Mouse (Mus musculus) limb, embryonic 14.5 days (tissue): ENCODE measurements around the gene Lgmn. TPM values are rescaled to one million over a fixed set of nuclear protein-coding genes. Genes with fewer than 3 reads are reported as not detected.

ENCODE experiments used
- ATAC-seq: fragments of 200-750 bp; cut with Nextera tagmentation; 2 replicates; pipeline ENCODE4 v1.8.0; 2017; ENCODE audit warnings: low read depth, moderate number of reproducible peaks, moderate TSS enrichment; ENCODE audit not compliant: low FRiP score
- DNase-seq: peaks from one replicate; pipeline ENCODE4 v3.0.0-alpha.2; 2015; ENCODE audit warnings: low spot score
- H3K27ac ChIP-seq: fragments of 300-500 bp; sonication (generic); replicated peaks from 2 replicates; pipeline ENCODE4 v1.5.1; 2014; ENCODE audit warnings: low read depth, mild to moderate bottlenecking, low read length, moderate library complexity, mixed read lengths
- H3K27me3 ChIP-seq: fragments of 300-500 bp; sonication (generic); 2 replicates; pipeline ENCODE4 v1.6.1; 2014; ENCODE audit warnings: low read length, mixed read lengths; ENCODE audit not compliant: control insufficient read depth, insufficient read depth
- H3K36me3 ChIP-seq: fragments of 300-500 bp; sonication (generic); 2 replicates; pipeline ENCODE4 v1.6.1; 2014; ENCODE audit warnings: mild to moderate bottlenecking, low read length, moderate library complexity, mixed read lengths; ENCODE audit not compliant: control insufficient read depth, insufficient read depth
- H3K4me1 ChIP-seq: fragments of 300-500 bp; sonication (generic); 2 replicates; pipeline ENCODE4 v1.6.1; 2014; ENCODE audit warnings: antibody characterized with exemption, low read length, mixed read lengths; ENCODE audit not compliant: control insufficient read depth, insufficient read depth
- H3K4me2 ChIP-seq: fragments of 300-500 bp; sonication (generic); replicated peaks from 2 replicates; pipeline ENCODE4 v1.6.1; 2014; ENCODE audit warnings: low read depth, mild to moderate bottlenecking, low read length, moderate library complexity; ENCODE audit not compliant: severe bottlenecking
- H3K4me3 ChIP-seq: fragments of 300-500 bp; sonication (generic); replicated peaks from 2 replicates; pipeline ENCODE4 v1.5.1; 2014; ENCODE audit warnings: low read length
- H3K9ac ChIP-seq: fragments of 300-500 bp; sonication (generic); 2 replicates; pipeline ENCODE4 v1.6.1; 2014; ENCODE audit warnings: mild to moderate bottlenecking, low read depth, low read length, moderate library complexity; ENCODE audit not compliant: severe bottlenecking
- H3K9me3 ChIP-seq: fragments of 300-500 bp; sonication (generic); 2 replicates; pipeline ENCODE4 v1.6.1; 2016; ENCODE audit warnings: low read length; ENCODE audit not compliant: control insufficient read depth
- POLR2A ChIP-seq: fragments of 200-500 bp; IDR thresholded peaks from 2 replicates; pipeline ENCODE4 v1.8.0; 2012; ENCODE audit warnings: inconsistent platforms, mild to moderate bottlenecking, moderate library complexity, borderline replicate concordance; ENCODE audit not compliant: insufficient read depth, insufficient read length; ENCODE audit errors: extremely low read depth
- WGBS: fragments of 180-500 bp; shearing (Covaris S2); extraction: QIAGEN DNeasy Blood & Tissue Kit; methylation state at CpG from one replicate; pipeline ENCODE4 v1.1.7; 2014; 5-methylcytosine and 5-hydroxymethylcytosine counted together
- polyA plus RNA-seq, 2 experiments: library from polyadenylated mRNA; depleted of rRNA in 1 of 2; stranded (reverse) in 1 of 2; unstranded in 1 of 2; fragments of >200 nt; fragmentation: Nextera tagmentation in 1 of 2; extraction: Ambion mirVana in 1 of 2; gene quantifications; 2 replicates each; pipeline versions ENCODE4 v1.2.1 to v1.2.3; 2012 to 2014

Lgmn gene
- polyA plus RNA-seq, 2 experiments = 78.7 to 105 TPM

DNA sequence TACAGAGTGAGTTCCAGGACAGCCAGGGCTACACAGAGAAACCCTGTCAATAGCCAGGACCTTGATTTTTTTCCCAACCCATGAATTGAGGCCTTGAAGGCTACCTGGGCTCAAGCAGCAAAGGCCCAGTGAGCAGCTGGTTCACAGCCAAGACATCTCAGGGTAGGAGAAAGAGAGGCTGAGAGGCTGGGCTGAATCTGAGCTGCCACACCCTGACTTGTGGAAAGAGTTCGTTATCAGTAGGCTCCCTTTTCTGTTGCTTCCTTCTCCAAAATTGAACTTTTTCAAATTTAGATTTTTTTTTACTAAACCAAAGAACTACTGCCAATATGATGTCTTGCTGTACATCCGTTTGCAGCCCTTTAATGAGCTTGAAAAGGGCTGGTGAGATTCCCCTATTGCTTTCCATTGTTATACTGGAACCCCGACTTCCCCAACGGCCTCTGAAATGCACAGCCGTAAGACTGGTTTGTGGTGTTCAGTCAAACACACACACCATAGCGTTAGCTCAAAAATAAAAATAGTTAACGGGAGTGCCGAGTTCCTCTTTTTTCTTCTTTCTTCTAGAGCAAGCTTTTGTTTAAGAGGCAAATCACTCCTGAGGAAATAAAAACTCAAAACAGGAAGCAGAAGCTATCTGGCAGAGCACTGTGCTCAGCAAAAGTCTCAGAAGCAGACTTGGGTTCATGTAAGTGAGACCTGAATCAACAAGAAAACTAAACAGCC, 11.7 kb upstream of the Lgmn start:
- H3K36me3 ChIP-seq = no peaks in the 10 kb centered on the region

DNA sequence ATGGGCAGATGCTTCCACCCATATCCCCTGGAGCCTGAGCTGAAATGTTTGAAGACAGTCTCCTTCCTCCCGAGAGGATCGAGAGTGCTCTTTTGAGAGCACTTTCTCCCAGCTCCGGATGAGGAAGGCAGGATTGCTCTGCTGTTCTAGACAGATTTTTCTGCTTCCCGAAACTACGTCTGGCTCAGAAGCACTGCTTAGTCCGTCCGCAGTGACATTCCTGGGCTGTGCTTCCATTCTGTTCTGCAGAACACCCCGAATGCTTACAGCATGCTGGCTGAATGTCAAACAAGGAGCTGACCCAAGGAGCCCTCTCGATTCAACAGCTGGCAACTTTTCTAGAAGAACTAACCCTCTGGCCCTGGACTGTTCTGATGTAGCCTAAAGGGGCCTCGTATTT, 10.8 kb upstream of the Lgmn start:
- 64% methylated on average over 10 of the region's 10 CpGs for WGBS
- no peak overlapping the region for H3K4me3 ChIP-seq
- H3K36me3 ChIP-seq = no peaks in the 10 kb centered on the region
- H3K9me3 ChIP-seq = no peaks in the 10 kb centered on the region
- no peaks in the 10 kb centered on the region for H3K4me1 ChIP-seq
- H3K9ac ChIP-seq = no peak overlapping the region
- no peak overlapping the region for H3K4me2 ChIP-seq
- DNase-seq = no peak
- H3K27ac ChIP-seq = no peak overlapping the region; the same call in 1 of the 2 replicates
- H3K27me3 ChIP-seq = no peaks in the 10 kb centered on the region
- TF ChIP-seq POLR2A = no peak
- ATAC-seq = no peak

More for the DNA sequence above, 11.7 kb upstream of the Lgmn start:
- Histone ChIP-seq H3K27me3 (no peaks in the 10 kb centered on the region), H3K4me1 (no peaks in the 10 kb centered on the region), H3K4me3 (no peak overlapping the region), H3K9ac (no peak overlapping the region), H3K9me3 (no peaks in the 10 kb centered on the region), H3K4me2 (no peak overlapping the region), H3K27ac (no peak overlapping the region; the same call in 1 of the 2 replicates)
- no peak for TF ChIP-seq POLR2A
- WGBS = 77% methylated on average over 8 of the region's 8 CpGs
- ATAC-seq = no peak
- DNase-seq = no peak

DNA sequence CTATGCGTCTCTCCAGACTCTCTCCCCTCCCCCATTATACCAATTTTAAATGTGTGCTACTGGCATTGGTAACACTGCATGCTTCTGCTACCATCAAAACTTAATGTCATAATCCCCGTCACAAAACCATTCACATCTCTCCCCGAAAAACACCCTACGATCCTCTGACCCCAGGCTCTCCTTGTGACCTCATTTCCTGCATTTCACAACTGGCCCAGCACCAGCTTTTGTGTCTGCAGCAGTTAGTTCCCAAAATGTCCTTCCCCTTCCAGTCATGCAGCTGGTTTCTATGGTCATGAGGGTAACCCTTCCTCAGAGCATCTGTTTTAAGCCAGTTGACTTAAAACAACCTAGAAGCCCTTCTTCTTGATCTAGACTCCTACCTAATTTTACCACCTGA, 5.8 kb upstream of the Lgmn start:
- ATAC-seq (no peak), DNase-seq (no peak)
- no peak overlapping the region for H3K9ac ChIP-seq

DNA sequence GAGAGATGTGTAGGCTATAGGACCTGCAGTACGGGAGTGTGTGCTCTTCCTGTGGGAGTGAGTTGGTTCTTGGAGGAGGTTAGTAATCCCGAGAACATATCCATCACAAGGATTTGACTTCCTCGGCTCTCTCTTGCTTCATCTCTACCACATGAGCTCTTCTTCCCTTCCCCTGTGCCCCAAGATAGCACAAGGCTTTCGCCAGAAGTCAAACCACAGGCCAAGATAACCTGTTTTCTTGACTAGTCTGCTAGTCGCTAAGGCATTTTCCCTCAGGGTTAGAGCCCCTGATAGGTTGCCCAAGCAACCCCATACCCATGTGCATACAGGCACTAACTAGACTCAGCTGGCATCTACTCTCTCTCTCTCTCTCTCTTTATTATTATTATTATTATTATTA, 4.1 kb upstream of the Lgmn start:
- H3K27ac ChIP-seq = no peak overlapping the region
- TF ChIP-seq POLR2A = no peak
- no peak for ATAC-seq
- no peaks in the 10 kb centered on the region for H3K36me3 ChIP-seq
- no peak overlapping the region for H3K4me2 ChIP-seq
- 69% methylated on average over 5 of the region's 5 CpGs for WGBS
- DNase-seq = no peak
- no peak overlapping the region for H3K4me3 ChIP-seq
- no peaks in the 10 kb centered on the region for H3K27me3 ChIP-seq
- H3K4me1 ChIP-seq = peaks cover 4% of the 10 kb centered on the region; the same call in 1 of the 2 replicates
- no peak overlapping the region for H3K9ac ChIP-seq
- H3K9me3 ChIP-seq = no peaks in the 10 kb centered on the region

More for the DNA sequence above, 5.8 kb upstream of the Lgmn start:
- no peak for TF ChIP-seq POLR2A
- H3K27me3 ChIP-seq = no peaks in the 10 kb centered on the region
- H3K4me3 ChIP-seq = no peak overlapping the region
- no peaks in the 10 kb centered on the region for H3K36me3 ChIP-seq
- no peaks in the 10 kb centered on the region for H3K9me3 ChIP-seq
- WGBS = 65% methylated on average over 4 of the region's 4 CpGs
- H3K4me2 ChIP-seq = no peak overlapping the region
- H3K27ac ChIP-seq = no peak overlapping the region
- H3K4me1 ChIP-seq = no peaks in the 10 kb centered on the region

DNA sequence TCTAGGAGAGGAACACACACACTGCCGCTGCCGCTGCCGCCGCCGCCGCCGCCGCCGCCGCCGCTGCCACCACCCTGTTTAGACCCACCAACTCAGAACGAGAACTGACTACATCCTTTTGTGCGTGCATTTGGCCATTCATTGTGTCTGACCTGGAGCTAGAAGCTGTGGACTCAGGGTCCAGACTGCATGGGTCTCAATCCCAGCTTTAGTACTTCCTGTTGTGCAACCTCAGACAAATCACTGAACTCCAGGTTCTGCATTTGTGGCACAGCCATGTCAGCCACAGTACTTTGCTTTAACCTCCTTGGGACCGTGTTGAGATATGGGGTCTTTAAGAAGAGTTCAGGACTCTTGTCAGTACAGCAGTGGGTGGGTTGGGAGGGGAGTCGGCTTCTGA, 3.0 kb upstream of the Lgmn start:
- 92% methylated on average over 15 of the region's 15 CpGs for WGBS
- Histone ChIP-seq H3K4me3 (no peak overlapping the region), H3K4me1 (peaks cover 7% of the 10 kb centered on the region; the same call in 1 of the 2 replicates), H3K36me3 (no peaks in the 10 kb centered on the region), H3K9ac (no peak overlapping the region), H3K27ac (no peak overlapping the region), H3K4me2 (no peak overlapping the region), H3K27me3 (no peaks in the 10 kb centered on the region), H3K9me3 (no peaks in the 10 kb centered on the region)
- ATAC-seq = no peak
- no peak for TF ChIP-seq POLR2A
- no peak for DNase-seq
